ENCODE assay signal across 8 mouse cellular contexts in the genomic region with DNA sequence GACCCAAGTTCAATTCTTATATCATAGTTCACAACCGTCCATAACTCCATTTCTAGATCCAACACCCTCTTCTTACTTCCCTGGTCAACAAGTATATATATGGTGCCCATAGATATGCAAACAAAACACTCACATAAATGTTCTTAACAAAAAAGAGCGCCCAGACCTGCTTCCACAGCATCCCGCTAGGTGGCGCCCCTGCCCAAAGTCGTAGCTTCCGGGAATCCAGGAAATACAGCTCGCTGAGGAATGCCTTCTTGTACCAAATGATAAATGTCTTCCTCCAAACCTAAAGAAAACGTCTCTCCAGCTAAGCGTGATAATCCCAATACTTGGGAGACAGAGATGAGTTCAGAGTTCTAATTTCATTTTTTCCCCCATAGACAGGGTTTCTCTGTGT. TPM values are rescaled to one million over a fixed set of nuclear protein-coding genes. Genes with fewer than 3 reads are reported as not detected.
A peak's percentile ranks its signal among the peaks of the same experiment; 100 is the strongest.
DNase-seq lines count a peak whose midpoint lies in the region; ATAC-seq and TF ChIP-seq lines count a peak whose summit lies in the region.

No protein-coding gene starts in this region.

- no peak overlapping the region for H3K9ac ChIP-seq in intestine, embryonic 16.5 days (ENCODE audit: low read depth, low read length)
- 0 out of 2 replicates have a peak overlapping the region, but pooled peaks have one; percentile 14 for H3K9ac ChIP-seq in limb, embryonic 14.5 days (ENCODE audit: low read depth, low read length, severe bottlenecking)
- H3K9ac ChIP-seq in midbrain, embryonic 16.5 days (ENCODE audit: low read depth, low read length), result 0 out of 2 replicates have a peak overlapping the region, but pooled peaks have one; percentile 1

- H3K36me3 ChIP-seq in intestine, embryonic 16.5 days (ENCODE audit: control insufficient read depth, insufficient read depth, low read length), result no peaks in the 10 kb centered on the region
- no peaks in the 10 kb centered on the region for H3K36me3 ChIP-seq in limb, embryonic 14.5 days (ENCODE audit: control insufficient read depth, insufficient read depth, low read length)
- H3K36me3 ChIP-seq in midbrain, embryonic 16.5 days (ENCODE audit: control insufficient read depth, insufficient read depth, low read length), result no peaks in the 10 kb centered on the region
- no peaks in the 10 kb centered on the region for H3K36me3 ChIP-seq in splenic B cell, adult 2 months (ENCODE audit: control insufficient read depth, insufficient read depth, low read length, poor library complexity, severe bottlenecking)

- H3K27me3 ChIP-seq in intestine, embryonic 16.5 days (replicated peaks; ENCODE audit: control insufficient read depth, insufficient read depth, low read length), result no peaks in the 10 kb centered on the region
- no peaks in the 10 kb centered on the region for H3K27me3 ChIP-seq in limb, embryonic 14.5 days (ENCODE audit: control insufficient read depth, insufficient read depth, low read length)
- no peaks in the 10 kb centered on the region for H3K27me3 ChIP-seq in midbrain, embryonic 16.5 days (ENCODE audit: control insufficient read depth, insufficient read depth, low read depth, low read length)
- H3K27me3 ChIP-seq in splenic B cell, adult 2 months (ENCODE audit: control insufficient read depth, insufficient read depth, low read length, poor library complexity, severe bottlenecking), result no peaks in the 10 kb centered on the region

- peak; percentile 77 to 87 for DNase-seq in left cerebral cortex, adult 18-20 months (ENCODE audit: low spot score in 2 of 2)
- DNase-seq in left cerebral cortex, adult 11 months (ENCODE audit: low spot score), result no peak
- DNase-seq in embryo, embryonic 10.5 days (ENCODE audit: low spot score), result peak; percentile 88
- DNase-seq in gastrocnemius, postnatal 36 days, result peak; percentile 76 to 82
- DNase-seq in limb, embryonic 14.5 days (ENCODE audit: low spot score), result peak; percentile 80
- peak; percentile 90 for DNase-seq in splenic B cell, adult 2 months (ENCODE audit: low read depth, low spot score)

- no peaks in the 10 kb centered on the region for H3K4me1 ChIP-seq in intestine, embryonic 16.5 days (ENCODE audit: control insufficient read depth, insufficient read depth, low read length)
- peaks cover 20% of the 10 kb centered on the region for H3K4me1 ChIP-seq in limb, embryonic 14.5 days (ENCODE audit: control insufficient read depth, insufficient read depth, low read length)
- H3K4me1 ChIP-seq in midbrain, embryonic 16.5 days (ENCODE audit: control insufficient read depth, insufficient read depth, low read length), result peaks cover 18% of the 10 kb centered on the region

- peak overlapping the region; percentile 13 for H3K4me2 ChIP-seq in intestine, embryonic 16.5 days (ENCODE audit: low read depth, low read length)
- H3K4me2 ChIP-seq in limb, embryonic 14.5 days (replicated peaks; ENCODE audit: low read depth, low read length, severe bottlenecking), result peak overlapping the region; percentile 34; the same call in 1 of the 2 replicates
- peak overlapping the region; percentile 42 for H3K4me2 ChIP-seq in midbrain, embryonic 16.5 days (ENCODE audit: low read length)

- ATAC-seq in intestine, embryonic 16.5 days, result no peak
- ATAC-seq in limb, embryonic 14.5 days (ENCODE audit: low FRiP score, low read depth), result no peak
- ATAC-seq in midbrain, embryonic 16.5 days, result no peak

- no peak overlapping the region for H3K4me3 ChIP-seq in intestine, embryonic 16.5 days (ENCODE audit: low read length)
- H3K4me3 ChIP-seq in limb, embryonic 14.5 days (replicated peaks; ENCODE audit: low read length), result no peak overlapping the region
- H3K4me3 ChIP-seq in midbrain, embryonic 16.5 days (ENCODE audit: low read depth, low read length), result 0 out of 2 replicates have a peak overlapping the region, but pooled peaks have one; percentile 1

- intact Hi-C loops in gastrocnemius, postnatal 36 days (cut with DNase I), result loop anchor here (1.0 kb wide), 1 partner anchor 31 kb away; no protein-coding TSS in a partner anchor

- WGBS in intestine, embryonic 16.5 days, result 6% methylated on average over 9 of the region's 9 CpGs
- WGBS in limb, embryonic 14.5 days, result 3% methylated on average over 9 of the region's 9 CpGs
- WGBS in midbrain, embryonic 16.5 days, result 3% methylated on average over 9 of the region's 9 CpGs

- H3K27ac ChIP-seq in intestine, embryonic 16.5 days (ENCODE audit: low read length), result no peak overlapping the region
- H3K27ac ChIP-seq in limb, embryonic 14.5 days (replicated peaks; ENCODE audit: low read depth, low read length), result no peak overlapping the region
- H3K27ac ChIP-seq in midbrain, embryonic 16.5 days (ENCODE audit: low read length), result 0 out of 2 replicates have a peak overlapping the region, but pooled peaks have one; percentile 21

- H3K9me3 ChIP-seq in intestine, embryonic 16.5 days (ENCODE audit: control insufficient read depth, low read length), result no peaks in the 10 kb centered on the region
- no peaks in the 10 kb centered on the region for H3K9me3 ChIP-seq in limb, embryonic 14.5 days (ENCODE audit: control insufficient read depth, low read length)
- H3K9me3 ChIP-seq in midbrain, embryonic 16.5 days (replicated peaks; ENCODE audit: control insufficient read depth, low read length, poor library complexity, severe bottlenecking), result no peaks in the 10 kb centered on the region

- no peak for TF ChIP-seq POLR2A in limb, embryonic 14.5 days (IDR thresholded peaks at IDR 0.05; ENCODE audit: borderline replicate concordance, extremely low read depth, insufficient read depth, insufficient read length)

RNA-seq across cellular contexts. Expression of a gene that starts 9.0 kb away (rescaled TPM):
- 1 to 10 TPM; 1.8 to 4.2 TPM for total RNA-seq in left cerebral cortex, adult 18-20 months (2021)
- total RNA-seq in gastrocnemius, postnatal 36 days (2021), result 10 to 100 TPM in 1 of 2 experiments, 1 to 10 TPM in 1; 7.2 to 11.8 TPM
- 33.1 and 35.2 TPM in 2 replicates for polyA plus RNA-seq in intestine, embryonic 16.5 days (2015; fragmentation: Nextera tagmentation; extraction: Ambion mirVana)
- 29.2 and 30.9 TPM in 2 replicates for polyA plus RNA-seq in limb, embryonic 14.5 days (2012; rRNA removed)
- polyA plus RNA-seq in limb, embryonic 14.5 days (2014; fragmentation: Nextera tagmentation; extraction: Ambion mirVana), result 80.7 and 86.6 TPM in 2 replicates
- polyA plus RNA-seq in midbrain, embryonic 16.5 days (2015; fragmentation: Nextera tagmentation; extraction: Ambion mirVana), result 5.9 and 6.8 TPM in 2 replicates

RNA-seq across cellular contexts. Expression of a gene that starts 13.7 kb away (rescaled TPM):
- under 1 TPM; 0.56 to 0.61 TPM for total RNA-seq in left cerebral cortex, adult 18-20 months (2021)
- total RNA-seq in gastrocnemius, postnatal 36 days (2021), result 1 to 10 TPM in 1 of 2 experiments, under 1 TPM in 1; 0.66 to 1.7 TPM
- 0.32 and 0.42 TPM in 2 replicates for polyA plus RNA-seq in intestine, embryonic 16.5 days (2015; fragmentation: Nextera tagmentation; extraction: Ambion mirVana)
- polyA plus RNA-seq in limb, embryonic 14.5 days (2012; rRNA removed), result 0.36 and 0.43 TPM in 2 replicates
- polyA plus RNA-seq in limb, embryonic 14.5 days (2014; fragmentation: Nextera tagmentation; extraction: Ambion mirVana), result not detected in 2 replicates
- 0.65 and 0.84 TPM in 2 replicates for polyA plus RNA-seq in midbrain, embryonic 16.5 days (2015; fragmentation: Nextera tagmentation; extraction: Ambion mirVana)
